Mouse (Mus musculus) testis, adult 2 months (tissue): ENCODE results near the gene Myo5c. TPM values are rescaled to one million over a fixed set of nuclear protein-coding genes. Genes with fewer than 3 reads are reported as not detected.

ENCODE experiments used
- H3K27ac ChIP-seq: fragments of 200-500 bp; 2 replicates; pipeline ENCODE4 v1.5.1; 2012; ENCODE audit warnings: low read depth, low read length; ENCODE audit not compliant: control insufficient read depth, insufficient read depth
- H3K27me3 ChIP-seq: fragments of 200-500 bp; 2 replicates; pipeline ENCODE4 v1.6.1; 2012; ENCODE audit warnings: mild to moderate bottlenecking, low read length, moderate library complexity; ENCODE audit not compliant: control insufficient read depth, insufficient read depth
- H3K36me3 ChIP-seq: fragments of 200-500 bp; 2 replicates; pipeline ENCODE4 v1.6.1; 2012; ENCODE audit warnings: mild to moderate bottlenecking, low read length; ENCODE audit not compliant: control insufficient read depth, insufficient read depth
- H3K4me1 ChIP-seq: fragments of 200-500 bp; 2 replicates; pipeline ENCODE4 v1.6.1; 2012; ENCODE audit warnings: low read length; ENCODE audit not compliant: control insufficient read depth, insufficient read depth
- H3K4me3 ChIP-seq: fragments of 200-500 bp; 2 replicates; pipeline ENCODE4 v1.5.1; 2012; ENCODE audit warnings: low read depth, mild to moderate bottlenecking, low read length, moderate library complexity, mixed read lengths; ENCODE audit not compliant: control insufficient read depth
- CTCF ChIP-seq: fragments of 200-500 bp; IDR thresholded peaks from 2 replicates; pipeline ENCODE4 v1.5.1; 2012; ENCODE audit warnings: low read depth, mild to moderate bottlenecking, inconsistent platforms, low read length, moderate library complexity; ENCODE audit not compliant: control insufficient read depth, insufficient read depth, insufficient replicate concordance
- POLR2A ChIP-seq: fragments of 200-500 bp; IDR thresholded peaks from 2 replicates; pipeline ENCODE4 v1.6.1; 2012; ENCODE audit warnings: low read depth, mild to moderate bottlenecking, inconsistent platforms, low read length, moderate library complexity; ENCODE audit not compliant: control insufficient read depth
- polyA plus RNA-seq: library from polyadenylated mRNA; depleted of rRNA; stranded (reverse); fragments of >200 nt; gene quantifications from 2 replicates; pipeline ENCODE4 v1.2.3, GENCODE M21; 2012; rRNA removed

The Myo5c gene
- polyA plus RNA-seq, 1 experiment: 1.3 TPM

- H3K4me3 ChIP-seq: no peak overlapping the region
- TF ChIP-seq POLR2A (no peak), CTCF (no peak)
- no peaks in the 10 kb centered on the region for H3K36me3 ChIP-seq
- H3K27me3 ChIP-seq: no peaks in the 10 kb centered on the region
- H3K4me1 ChIP-seq: no peaks in the 10 kb centered on the region
- H3K27ac ChIP-seq: no peak overlapping the region
Observed at GRCm38 (mm10) chr9:75338016-75338415, 106.2 kb downstream of the Myo5c start.

GRCm38 (mm10) chr9:75342433-75342832 is 110.6 kb downstream of the Myo5c start:
- H3K36me3 ChIP-seq: no peaks in the 10 kb centered on the region

GRCm38 (mm10) chr9:75347458-75347857 is 115.6 kb downstream of the Myo5c start, which contains the start of gene Bcl2l10:
Gene Bcl2l10 (plus strand): TSS chr9:75347758.
- H3K4me1 ChIP-seq: peaks cover 2% of the 10 kb centered on the region
- H3K4me3 ChIP-seq: no peak within 1 kb of the TSS
- no peak within 1 kb of the TSS for H3K27ac ChIP-seq
- no peaks in the 10 kb centered on the region for H3K27me3 ChIP-seq
- TF ChIP-seq POLR2A (no peak), CTCF (no peak)
- H3K36me3 ChIP-seq: no peaks in the 10 kb centered on the region

More at GRCm38 (mm10) chr9:75342433-75342832, 110.6 kb downstream of the Myo5c start:
- Histone ChIP-seq H3K4me1 (no peaks in the 10 kb centered on the region), H3K27me3 (no peaks in the 10 kb centered on the region), H3K4me3 (no peak overlapping the region), H3K27ac (no peak overlapping the region)
- no peak for TF ChIP-seq CTCF
- no peak for TF ChIP-seq POLR2A

- no peak overlapping the region for H3K4me3 ChIP-seq
Observed at GRCm38 (mm10) chr9:75348066-75348465, 116.2 kb downstream of the Myo5c start.

GRCm38 (mm10) chr9:75348641-75349040 is 116.8 kb downstream of the Myo5c start:
- Histone ChIP-seq H3K27me3 (no peaks in the 10 kb centered on the region), H3K4me3 (no peak overlapping the region), H3K27ac (no peak overlapping the region), H3K4me1 (peaks cover 2% of the 10 kb centered on the region), H3K36me3 (no peaks in the 10 kb centered on the region)
- TF ChIP-seq CTCF (no peak), POLR2A (no peak)

More at GRCm38 (mm10) chr9:75348066-75348465, 116.2 kb downstream of the Myo5c start:
- H3K27me3 ChIP-seq: no peaks in the 10 kb centered on the region
- H3K4me1 ChIP-seq: peaks cover 2% of the 10 kb centered on the region
- H3K27ac ChIP-seq: no peak overlapping the region
- TF ChIP-seq CTCF: no peak
- no peak for TF ChIP-seq POLR2A
- no peaks in the 10 kb centered on the region for H3K36me3 ChIP-seq

GRCm38 (mm10) chr9:75353094-75353493 is 121.3 kb downstream of the Myo5c start:
- peaks cover 4% of the 10 kb centered on the region for H3K4me1 ChIP-seq
- no peak overlapping the region for H3K27ac ChIP-seq
- H3K4me3 ChIP-seq: no peak overlapping the region
- H3K36me3 ChIP-seq: no peaks in the 10 kb centered on the region
- no peaks in the 10 kb centered on the region for H3K27me3 ChIP-seq
- TF ChIP-seq POLR2A: no peak
- TF ChIP-seq CTCF: no peak

Other genes starting within 250 kb of the Myo5c start
- gene Arpp19, start 194.4 kb upstream of the Myo5c start, polyA plus RNA-seq: 8.9 and 14.0 TPM in 2 replicates
- 6.7 and 7.6 TPM in 2 replicates for gene Myo5a, start 161.0 kb upstream of the Myo5c start, polyA plus RNA-seq
- 3.7 and 4.0 TPM in 2 replicates for gene Gnb5, start 74.3 kb downstream of the Myo5c start, polyA plus RNA-seq
- 0.08 TPM in 1 of 2 replicates, not detected in the other for gene Bcl2l10, start 115.7 kb downstream of the Myo5c start, polyA plus RNA-seq
- 204 and 209 TPM in 2 replicates for gene Mapk6, start 178.0 kb downstream of the Myo5c start, polyA plus RNA-seq
- 12.2 and 13.6 TPM in 2 replicates for gene Leo1, start 209.5 kb downstream of the Myo5c start, polyA plus RNA-seq